Mouse (Mus musculus): Measurements from ENCODE around the gene Spag17. TPM values are rescaled to one million over a fixed set of nuclear protein-coding genes. Genes with fewer than 3 reads are reported as not detected.
"Not testable (repeated sequence)": the region's sequence is repeated elsewhere in the genome, so short reads cannot be mapped to it uniquely, and the experiment has no call there.

The Spag17 gene
- not detected for total RNA-seq (2021)

DNA sequence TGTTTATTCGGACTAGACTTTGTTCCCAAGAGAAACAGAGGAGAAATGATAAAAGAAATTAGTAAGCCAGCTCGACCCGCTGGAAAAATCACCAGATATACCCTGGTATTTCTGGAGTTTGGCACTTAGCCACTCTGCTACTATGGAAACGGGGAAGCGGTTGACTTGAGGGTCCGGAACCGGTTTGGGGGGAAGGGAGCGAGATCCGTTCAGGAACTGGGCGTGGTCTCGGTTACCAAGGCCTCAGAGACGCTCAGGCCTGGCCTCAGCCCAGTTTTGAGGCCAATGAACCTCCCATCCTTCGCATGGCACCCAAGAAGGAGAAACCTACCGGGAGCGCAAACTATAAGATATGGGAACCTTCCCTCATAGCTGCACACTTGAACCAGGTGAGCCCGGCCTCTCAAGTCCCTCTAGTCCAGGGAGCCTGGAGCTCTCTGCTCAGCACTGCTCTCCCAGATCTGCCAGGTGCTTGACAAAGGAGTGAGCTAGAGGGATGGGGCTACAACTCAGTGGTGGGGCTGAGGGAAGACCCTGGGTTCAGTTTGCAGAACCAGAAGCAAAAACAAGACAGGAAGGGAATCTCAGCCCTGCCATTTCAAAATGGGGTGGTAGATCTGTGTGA, at the start of gene Spag17:
Spag17 (plus strand) TSS at position 220 of the 625 bp plus-strand sequence.
- intact Hi-C loops (cut with DNase I), result no loop called here
- DNase-seq (ENCODE audit: low spot score), result peak; percentile 17

DNA sequence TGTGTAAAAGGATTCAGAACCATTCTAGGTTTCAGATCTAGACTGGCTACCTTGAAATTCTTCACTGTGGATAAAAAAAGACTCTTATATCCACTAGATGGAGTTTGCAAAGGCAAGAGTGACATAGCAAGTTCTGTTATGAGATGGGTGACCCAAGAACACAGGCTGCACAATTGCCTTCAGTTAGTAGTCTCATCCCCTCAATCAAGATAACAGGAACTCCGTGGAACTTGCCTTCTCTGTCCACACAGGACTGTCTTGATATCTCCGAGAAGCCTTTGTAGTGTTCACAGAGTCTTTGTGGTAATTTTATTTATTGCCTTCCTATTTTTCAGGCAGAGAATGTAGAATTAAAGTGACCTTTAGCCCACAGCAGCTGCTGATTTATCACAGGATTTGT, 42.9 kb upstream of the Spag17 start:
- intact Hi-C loops (cut with DNase I), result no loop called here

DNA sequence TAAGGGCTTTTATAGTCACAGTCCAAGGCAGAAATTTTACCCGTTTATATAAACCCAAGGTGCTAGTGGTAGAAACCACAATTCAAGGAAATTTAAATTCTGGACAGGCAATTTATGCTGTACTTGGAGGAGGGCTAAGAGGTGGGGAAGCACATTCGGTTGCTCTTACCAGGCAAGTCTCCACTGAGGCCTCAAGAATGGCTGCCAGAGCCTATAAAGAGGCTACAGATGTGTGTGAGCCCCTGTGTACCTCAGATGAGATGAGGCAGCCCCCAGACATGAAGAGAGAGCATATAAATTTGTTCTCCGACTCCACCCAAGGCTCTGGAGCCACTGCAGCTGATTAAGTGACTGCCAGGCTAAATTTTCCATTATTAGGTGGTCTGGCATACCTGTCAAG, 42.4 kb upstream of the Spag17 start:
- intact Hi-C loops (cut with DNase I), result no loop called here
- DNase-seq (ENCODE audit: low spot score), result no peak

More for the DNA sequence above, 42.9 kb upstream of the Spag17 start:
- DNase-seq (ENCODE audit: low spot score), result no peak

DNA sequence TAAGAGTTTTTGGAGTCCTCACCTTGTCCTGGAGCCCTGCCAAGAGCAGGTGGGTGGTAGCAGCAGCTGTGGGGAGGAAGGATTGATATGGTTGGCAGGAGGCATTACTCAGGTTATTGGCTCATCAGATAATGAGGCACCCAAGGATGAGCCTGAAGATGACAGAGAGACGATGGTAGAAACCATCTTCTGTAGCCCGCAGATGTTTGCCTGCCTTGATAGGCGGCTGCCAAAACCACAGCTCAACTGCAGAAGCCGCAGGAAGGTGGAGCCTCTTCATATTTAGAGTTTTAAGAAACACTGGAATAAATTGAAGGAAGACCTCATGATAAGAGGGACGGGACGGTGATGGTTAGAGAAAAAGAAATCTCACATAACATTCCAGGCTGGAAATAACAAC, 42.0 kb upstream of the Spag17 start:
- no peak for DNase-seq (ENCODE audit: low spot score)
- intact Hi-C loops (cut with DNase I), result no loop called here

DNA sequence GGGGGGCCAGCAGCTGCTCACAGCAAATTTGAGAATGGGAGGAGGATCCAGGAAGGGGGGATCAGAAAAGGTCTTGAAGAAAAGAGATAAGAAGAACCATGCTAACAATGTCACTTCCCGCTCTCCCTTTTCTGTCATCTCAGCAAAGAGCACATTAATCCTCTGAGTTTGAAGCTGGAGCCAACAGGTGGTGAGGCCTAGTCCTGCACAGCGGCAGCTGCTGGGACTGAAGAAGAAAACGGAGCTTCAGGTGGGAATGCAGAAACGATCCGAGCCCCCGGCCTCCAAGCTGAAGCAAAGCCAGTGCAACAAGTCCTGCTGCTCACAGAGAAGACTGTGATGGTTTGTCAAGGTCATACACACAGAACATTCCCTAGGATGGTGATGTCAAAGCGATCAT, 34.3 kb upstream of the Spag17 start:
- no peak for DNase-seq (ENCODE audit: low spot score)
- intact Hi-C loops (cut with DNase I), result no loop called here

DNA sequence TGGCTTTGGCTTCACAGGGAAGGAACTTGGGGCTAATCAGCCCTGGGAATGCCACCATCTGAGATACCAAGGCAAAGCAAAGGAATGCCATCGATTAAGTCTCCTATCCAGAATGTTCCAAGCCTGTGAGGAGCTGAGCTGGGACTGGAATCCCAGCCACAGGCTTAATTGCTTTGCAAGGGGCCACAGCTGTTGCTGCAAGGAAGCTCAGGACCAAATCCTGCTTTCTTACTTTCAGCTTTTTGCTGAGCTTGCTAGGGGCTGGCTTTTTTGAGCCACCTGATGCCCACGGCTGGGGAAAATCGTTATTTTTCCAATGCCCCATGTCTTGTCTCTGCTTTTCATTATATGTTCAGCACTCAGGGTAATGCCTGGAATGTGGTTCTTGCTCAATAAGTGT, 30.6 kb upstream of the Spag17 start:
- DNase-seq (ENCODE audit: low spot score), result no peak
- intact Hi-C loops (cut with DNase I), result no loop called here

DNA sequence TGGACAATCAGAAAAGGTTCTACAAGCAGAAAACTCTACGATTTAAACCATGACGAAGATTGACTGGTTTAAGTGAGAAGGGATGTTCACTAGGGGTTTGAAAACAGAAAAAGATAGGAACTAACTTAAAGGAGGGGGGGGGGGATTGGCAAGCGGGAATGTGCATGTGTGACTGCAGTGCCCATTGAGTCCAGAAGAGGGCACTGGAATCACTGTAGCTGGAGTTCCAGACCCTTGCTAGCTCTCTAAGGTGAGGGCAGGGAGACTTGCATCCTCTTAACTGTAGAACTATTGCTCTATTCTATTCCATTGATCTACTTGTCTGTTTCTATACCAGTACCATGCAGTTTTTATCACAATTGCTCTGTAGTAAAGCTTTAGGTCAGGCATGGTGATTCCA, 26.3 kb upstream of the Spag17 start:
- intact Hi-C loops (cut with DNase I), result no loop called here
- DNase-seq (ENCODE audit: low spot score), result no peak

DNA sequence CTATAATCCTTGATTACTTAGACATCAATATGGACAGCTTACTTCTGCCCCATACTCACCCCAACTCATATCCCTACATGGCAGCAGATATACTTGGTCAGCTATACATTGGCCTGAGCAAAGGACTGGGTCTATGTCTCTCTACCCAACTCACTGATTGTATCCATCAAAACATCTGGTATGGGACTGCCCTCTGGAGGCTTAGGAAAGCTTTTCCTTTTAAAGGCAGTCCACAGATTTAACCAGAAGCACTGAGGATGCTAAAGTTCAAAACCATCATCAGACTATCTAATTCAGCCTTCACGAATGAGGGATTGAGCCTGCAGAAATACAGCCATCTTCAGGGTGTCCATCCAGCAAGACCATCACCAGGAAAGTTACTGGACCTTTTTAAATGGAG, 20.5 kb upstream of the Spag17 start:
- intact Hi-C loops (cut with DNase I), result loop anchor here (5.0 kb wide), 1 partner anchor 632 kb away; no protein-coding TSS in a partner anchor
- DNase-seq (ENCODE audit: low spot score), result no peak

DNA sequence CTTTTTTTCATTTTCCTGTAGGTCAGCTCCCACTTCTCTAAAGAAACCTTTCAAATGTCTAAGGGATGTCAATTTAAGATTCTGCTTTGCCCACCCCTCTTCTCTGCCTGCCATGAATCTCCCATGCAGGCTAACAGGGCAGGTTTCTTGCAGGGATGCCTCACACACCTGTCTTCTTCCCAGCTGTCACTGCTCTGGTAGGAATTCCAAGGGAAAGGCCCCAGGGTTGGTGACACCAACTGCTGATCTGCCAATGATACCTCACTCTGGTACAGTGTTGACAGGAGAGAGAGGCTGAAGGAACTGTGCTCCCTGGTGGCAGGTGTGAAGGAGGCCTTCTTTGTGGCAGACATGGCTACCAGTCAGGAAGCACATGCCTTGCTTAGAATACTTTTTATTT, 10.1 kb upstream of the Spag17 start:
- intact Hi-C loops (cut with DNase I), result no loop called here

DNA sequence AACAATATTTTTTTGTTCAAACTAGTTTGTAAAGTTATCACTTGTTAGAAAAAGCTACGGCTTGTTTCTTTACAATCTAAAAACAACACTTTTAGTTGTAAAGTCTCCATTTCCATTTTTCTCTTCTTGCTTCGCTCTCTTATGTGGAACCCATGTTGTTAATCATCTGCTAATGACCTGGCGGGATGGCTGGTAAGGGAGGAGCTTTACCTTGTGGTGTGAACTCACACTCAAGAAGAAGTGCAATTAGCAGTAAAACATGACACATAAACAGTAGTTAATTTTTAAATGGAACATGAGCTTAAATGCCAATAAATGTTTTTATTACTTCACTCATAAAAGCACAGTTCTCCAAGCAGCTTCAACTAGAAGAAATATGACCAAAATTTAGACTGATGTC, 3.7 kb upstream of the Spag17 start:
- intact Hi-C loops (cut with DNase I), result no loop called here

More for the DNA sequence above, 10.1 kb upstream of the Spag17 start:
- DNase-seq (ENCODE audit: low spot score), result no peak

DNA sequence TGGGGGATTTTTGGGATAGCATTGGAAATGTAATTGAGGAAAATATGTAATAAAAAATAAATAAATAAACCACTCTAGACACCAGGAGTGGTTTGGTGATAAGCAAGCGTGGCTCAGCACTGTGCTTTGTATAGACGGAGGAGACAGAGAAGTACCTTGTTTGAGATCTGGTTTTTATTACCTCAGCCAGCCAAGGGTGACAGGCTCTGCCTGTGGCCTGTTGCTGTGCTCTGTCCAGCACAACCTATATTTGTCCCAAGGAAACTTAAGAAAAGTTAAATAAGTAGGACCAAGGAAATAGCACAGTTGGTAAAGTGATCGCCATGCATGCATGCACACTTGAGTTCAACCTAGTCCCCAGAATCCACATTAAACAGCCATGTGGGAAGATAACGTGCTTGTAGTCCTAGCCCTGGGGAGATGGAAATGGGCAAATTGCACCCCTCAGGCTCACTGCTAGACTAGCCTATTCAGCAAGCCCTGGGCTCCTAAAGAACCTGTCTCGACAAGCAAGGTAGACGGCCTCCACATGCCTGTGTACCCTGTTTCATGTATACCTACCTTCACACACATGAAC, 1.1 kb upstream of the Spag17 start:
- DNase-seq (ENCODE audit: low spot score), result no peak
- intact Hi-C loops (cut with DNase I), result no loop called here

More for the DNA sequence above, 3.7 kb upstream of the Spag17 start:
- DNase-seq (ENCODE audit: low spot score), result no peak

DNA sequence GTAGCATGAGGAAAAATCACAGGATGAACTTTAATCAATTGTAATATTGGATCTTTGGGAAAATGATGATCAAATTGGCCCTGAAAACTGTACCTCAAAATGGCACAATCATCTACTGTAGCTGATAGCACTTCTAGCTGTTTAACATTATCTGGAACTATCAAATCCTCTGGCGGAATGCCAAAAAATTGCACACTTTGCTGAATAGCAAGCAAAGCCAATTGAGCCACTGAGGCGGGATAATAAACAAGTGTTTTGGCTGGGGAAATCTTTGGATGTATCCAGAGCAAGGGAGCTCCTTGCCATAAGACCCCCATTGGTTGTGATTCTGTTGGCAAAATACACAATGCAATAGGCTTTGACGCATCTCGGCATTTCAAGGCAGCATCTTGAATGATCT, 9.5 kb downstream of the Spag17 start:
- DNase-seq (ENCODE audit: low spot score); intact Hi-C loops (cut with DNase I): not testable (repeated sequence)

DNA sequence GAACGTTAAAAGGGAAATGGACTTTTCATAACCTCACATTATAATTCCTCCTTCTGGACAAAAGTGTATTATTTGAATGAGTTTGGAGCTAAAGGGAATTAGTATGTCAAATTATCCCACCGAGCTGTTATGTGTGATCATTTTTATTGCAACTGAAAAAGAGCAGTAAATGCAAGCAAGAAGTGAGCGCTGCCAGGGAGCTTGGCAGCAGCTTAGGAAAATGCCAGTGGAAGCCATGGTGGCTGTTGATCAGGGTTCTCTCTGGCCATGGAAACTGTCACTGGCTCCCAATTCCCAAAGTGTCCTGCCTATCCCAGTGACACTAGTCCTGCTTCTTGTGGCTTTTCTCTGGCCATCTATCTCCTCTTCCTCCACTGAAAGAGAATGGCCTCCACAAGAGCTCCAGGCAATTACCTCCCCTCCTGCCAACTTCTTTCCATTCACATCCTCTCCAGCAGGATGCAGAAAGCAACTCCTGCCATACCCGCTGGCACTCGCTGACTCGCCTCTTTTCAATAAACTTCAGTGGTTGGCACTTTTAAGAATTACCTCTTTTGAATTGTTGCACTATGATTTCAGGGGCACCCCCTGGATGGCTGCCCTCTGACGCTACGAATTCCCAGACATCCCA, 28.7 kb downstream of the Spag17 start:
- intact Hi-C loops (cut with DNase I), result no loop called here
- no peak for DNase-seq (ENCODE audit: low spot score)

DNA sequence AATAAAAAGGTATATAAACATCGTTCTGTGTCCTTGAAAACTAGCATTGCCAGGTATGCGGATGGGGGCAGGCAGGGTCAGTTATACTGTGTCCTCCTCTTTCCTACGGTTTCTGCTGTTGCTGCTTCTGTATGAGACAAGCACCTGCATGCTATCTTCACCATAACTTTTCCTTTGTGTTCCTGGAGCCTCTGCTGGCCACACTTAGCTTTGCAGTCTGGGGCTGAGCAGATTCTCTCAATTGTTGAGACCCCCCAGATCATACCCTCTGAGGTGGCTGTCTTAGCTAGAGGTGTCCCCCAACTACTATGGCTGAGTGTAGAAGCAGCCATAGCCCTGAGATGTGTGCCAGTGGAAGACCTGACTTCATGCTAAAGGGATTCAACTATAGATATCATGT, 37.7 kb downstream of the Spag17 start:
- intact Hi-C loops (cut with DNase I), result no loop called here
- DNase-seq (ENCODE audit: low spot score), result no peak

DNA sequence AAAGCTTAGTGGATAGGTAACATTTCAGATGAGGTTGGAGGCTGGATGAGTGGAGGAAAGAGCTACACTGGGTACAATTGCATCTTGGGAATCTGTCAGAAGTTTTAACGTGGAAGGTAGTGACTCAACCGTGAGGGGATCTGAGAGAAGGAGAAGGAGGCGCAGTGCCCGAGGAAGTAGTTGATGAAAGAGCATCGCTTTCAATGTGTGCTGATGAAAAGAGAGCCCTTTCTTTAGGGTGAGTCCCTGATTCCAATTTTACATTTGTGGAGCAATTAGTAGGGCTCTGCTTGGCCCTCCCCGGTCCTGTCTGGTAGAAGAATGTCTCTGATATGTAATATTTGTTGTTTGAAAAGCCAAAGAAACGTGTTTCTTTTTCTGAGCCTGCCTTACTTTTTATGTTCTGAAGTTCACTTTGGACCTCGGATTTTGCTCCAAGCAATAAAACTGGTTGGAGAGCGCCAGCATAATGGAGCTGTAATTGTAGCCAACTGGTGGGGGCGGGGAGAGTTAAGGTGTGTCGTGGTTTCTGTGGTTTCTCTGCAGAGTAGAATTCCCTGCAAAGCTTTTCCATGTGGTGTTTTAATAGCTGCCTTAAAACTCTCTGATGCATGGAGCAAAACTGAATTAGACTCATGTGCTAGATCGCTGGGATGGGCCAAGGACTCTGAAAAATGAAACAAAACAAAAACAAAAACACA, 45.9 kb downstream of the Spag17 start:
- DNase-seq (ENCODE audit: low spot score), result no peak
- intact Hi-C loops (cut with DNase I), result no loop called here

DNA sequence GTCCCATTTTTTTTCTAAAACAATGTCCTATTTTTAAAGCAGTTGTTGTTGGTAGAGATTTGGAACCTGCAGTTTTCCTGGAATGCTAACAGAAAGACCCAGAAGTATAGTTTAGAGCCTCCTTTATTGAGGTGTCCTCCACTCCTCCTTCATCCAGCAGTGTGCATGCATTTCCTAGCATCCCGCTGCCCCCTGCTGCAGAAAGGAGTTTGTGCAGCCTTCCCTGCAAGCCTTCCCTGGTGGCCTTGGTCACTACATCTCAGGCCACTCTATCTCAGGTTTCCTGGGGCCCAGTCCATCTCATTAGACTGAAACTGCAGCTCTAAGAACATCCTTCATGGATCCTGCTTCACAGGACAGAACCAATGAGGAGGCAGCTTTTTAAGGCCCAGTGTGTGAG, 51.0 kb downstream of the Spag17 start:
- DNase-seq (ENCODE audit: low spot score), result no peak
- intact Hi-C loops (cut with DNase I), result loop anchor here (5.0 kb wide), 1 partner anchor 1019 kb away; no protein-coding TSS in a partner anchor

DNA sequence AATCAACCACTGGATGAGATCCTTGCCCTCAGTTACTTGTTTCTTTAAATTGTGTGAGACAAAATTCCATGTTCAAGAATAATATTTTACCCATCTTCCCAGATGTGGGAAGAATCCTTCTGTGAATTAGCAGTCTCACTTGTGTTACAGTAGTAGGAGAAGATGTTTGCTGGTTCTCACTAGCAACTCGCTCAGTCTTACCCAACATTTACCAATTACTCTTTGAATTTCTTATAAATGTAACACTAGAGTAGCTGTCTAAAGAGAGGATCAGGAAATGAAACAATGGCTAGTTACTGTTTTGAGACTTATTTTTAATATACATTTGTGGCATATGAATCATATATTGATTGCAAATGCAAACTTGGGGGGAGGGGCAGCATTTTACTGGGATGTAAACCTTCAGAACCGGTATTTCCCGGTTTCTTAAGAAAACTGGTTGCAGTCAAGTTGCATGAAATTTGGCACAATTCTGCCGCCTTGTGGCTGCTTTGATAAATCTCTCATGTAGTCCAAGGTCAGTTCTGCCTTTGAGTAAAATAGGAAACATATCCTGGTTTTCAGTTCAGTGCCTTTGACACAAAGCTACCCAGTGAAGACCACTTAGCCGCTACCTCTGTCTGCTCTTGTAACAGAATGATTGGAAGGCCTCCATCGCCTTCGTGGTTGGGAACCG, 53.5 kb downstream of the Spag17 start:
- DNase-seq (ENCODE audit: low spot score), result no peak

DNA sequence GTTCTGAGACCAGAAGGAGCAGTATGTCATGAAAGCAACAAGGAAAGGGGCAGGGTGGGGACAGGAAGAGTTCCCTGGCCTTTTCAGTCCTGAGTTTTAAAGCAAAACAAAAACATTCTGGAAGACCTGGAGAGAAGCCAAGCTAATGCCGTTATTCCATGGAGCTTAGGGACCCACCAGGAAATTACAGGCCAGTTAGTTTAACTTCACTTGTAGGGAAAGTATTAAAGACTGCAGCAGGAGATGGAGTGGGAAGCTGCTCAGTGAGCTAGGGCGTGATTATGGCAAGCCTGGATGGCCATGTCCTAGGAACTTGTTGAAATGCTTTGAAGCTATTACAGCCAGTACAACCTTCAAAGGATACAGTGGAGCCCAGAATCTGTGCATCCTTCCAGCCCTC, 60.0 kb downstream of the Spag17 start:
- intact Hi-C loops (cut with DNase I), result no loop called here
- DNase-seq (ENCODE audit: low spot score), result no peak

More for the DNA sequence above, 53.5 kb downstream of the Spag17 start:
- intact Hi-C loops (cut with DNase I), result loop anchor here (2.0 to 5.0 kb wide), 2 partner anchors 704 to 1021 kb away; no protein-coding TSS in a partner anchor

DNA sequence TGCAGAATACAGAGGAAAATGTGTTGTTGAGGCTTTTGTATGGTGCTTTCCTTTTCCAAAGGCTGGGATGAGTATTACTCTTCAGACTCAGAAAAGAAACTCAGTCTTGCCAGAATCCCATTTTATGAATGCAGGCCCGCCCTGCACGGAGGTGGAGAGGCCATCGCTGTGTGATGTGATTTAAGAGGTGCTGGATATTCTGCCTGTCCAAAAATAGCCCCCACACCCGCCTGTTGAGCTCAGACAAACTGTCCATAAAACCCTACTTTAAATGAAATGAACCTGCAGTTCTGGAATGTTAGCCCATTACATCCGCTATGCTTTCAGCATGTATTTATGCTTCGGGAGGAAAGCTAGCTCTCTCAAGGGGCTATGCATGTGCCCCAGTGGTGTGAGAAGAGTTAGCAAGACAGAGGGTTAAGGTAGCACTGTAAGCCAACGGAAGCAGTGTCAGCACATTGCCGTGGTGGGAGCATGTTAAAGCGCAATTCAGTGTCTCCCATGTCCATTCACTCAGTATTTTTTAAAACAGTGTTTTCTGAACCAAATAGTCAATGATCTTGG, 68.9 kb downstream of the Spag17 start:
- intact Hi-C loops (cut with DNase I), result no loop called here
- DNase-seq (ENCODE audit: low spot score), result no peak

DNA sequence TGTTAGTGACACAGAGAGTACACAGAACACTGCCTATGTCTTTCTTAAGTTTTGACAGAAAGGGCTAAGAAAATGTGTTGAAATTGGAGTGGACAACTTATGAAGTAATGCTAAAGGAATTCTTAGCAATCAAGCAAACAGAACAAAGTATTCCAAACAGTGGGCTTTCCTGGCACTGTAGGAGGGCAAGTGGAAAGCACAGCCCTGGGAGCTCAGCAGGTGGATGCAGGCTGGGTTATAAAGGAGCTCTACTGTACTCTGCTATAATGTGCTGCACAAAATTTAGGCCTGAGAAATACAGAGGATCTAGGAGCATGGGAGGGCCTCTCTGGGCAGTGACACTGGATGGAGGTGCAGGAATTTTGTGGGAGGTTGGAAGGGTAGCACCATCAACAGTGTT, 71.3 kb downstream of the Spag17 start:
- intact Hi-C loops (cut with DNase I), result no loop called here
- DNase-seq (ENCODE audit: low spot score), result no peak
